Mouse (Mus musculus) megakaryocyte-erythroid progenitor cell, adult 5 weeks (primary cell): Measurements from ENCODE around the gene Sephs2. TPM values are rescaled to one million over a fixed set of nuclear protein-coding genes. Genes with fewer than 3 reads are reported as not detected.

Experiments used
- polyA plus RNA-seq: library from polyadenylated mRNA; stranded (reverse); fragments of >175 nt; gene quantifications from 2 replicates; pipeline ENCODE4 v1.2.3, GENCODE M21; 2012

Sephs2 gene
- 27.0 and 35.1 TPM in 2 replicates for polyA plus RNA-seq

GRCm38 (mm10) chr7:127273925-127274789 lies at the start of gene Sephs2:
Gene Sephs2 (minus strand): TSS chr7:127274055.

GRCm38 (mm10) chr7:127296098-127296497 lies 22.2 kb upstream of the Sephs2 start, which contains the start of gene Itgal:
Gene Itgal (plus strand): TSS chr7:127296260.

GRCm38 (mm10) chr7:127260309-127261111 lies 13.3 kb downstream of the Sephs2 start, which contains the start of gene Dctpp1:
Gene Dctpp1 (minus strand): TSS chr7:127260709.

GRCm38 (mm10) chr7:127243870-127244657 lies 29.8 kb downstream of the Sephs2 start, which contains the start of gene Zfp771:
Gene Zfp771 (plus strand): TSS chr7:127244274.

GRCm38 (mm10) chr7:127232622-127233367 lies 41.1 kb downstream of the Sephs2 start, which contains the start of the genes Zfp553 and Sept1:
Gene Zfp553 (plus strand): TSS chr7:127233061.
Gene Sept1 (minus strand): TSS chr7:127233130.

Other genes with a start within 250 kb of the Sephs2 start
- gene Maz, start 247.0 kb downstream of the Sephs2 start, polyA plus RNA-seq, result 845 and 941 TPM in 2 replicates
- gene Kif22, start 231.6 kb downstream of the Sephs2 start, polyA plus RNA-seq, result 29.9 and 30.8 TPM in 2 replicates
- 0.86 and 0.89 TPM in 2 replicates for gene Zg16, start 186.7 kb downstream of the Sephs2 start, polyA plus RNA-seq
- 106 and 120 TPM in 2 replicates for gene AI467606, start 182.7 kb downstream of the Sephs2 start, polyA plus RNA-seq
- gene Qprt, start 151.8 kb downstream of the Sephs2 start, polyA plus RNA-seq, result 1.9 and 3.5 TPM in 2 replicates
- 137 and 157 TPM in 2 replicates for gene Spn, start 136.2 kb downstream of the Sephs2 start, polyA plus RNA-seq
- 56.3 and 72.8 TPM in 2 replicates for gene Cd2bp2, start 78.0 kb downstream of the Sephs2 start, polyA plus RNA-seq
- gene Tbc1d10b, start 65.6 kb downstream of the Sephs2 start, polyA plus RNA-seq, result 65.6 and 68.1 TPM in 2 replicates
- gene Mylpf, start 65.2 kb downstream of the Sephs2 start, polyA plus RNA-seq, result 1.6 and 3.1 TPM in 2 replicates
- gene Zfp553, start 41.0 kb downstream of the Sephs2 start, polyA plus RNA-seq, result 21.1 and 24.7 TPM in 2 replicates
- gene Sept1, start 40.9 kb downstream of the Sephs2 start, polyA plus RNA-seq, result 148 and 225 TPM in 2 replicates
- 82.3 and 89.5 TPM in 2 replicates for gene Zfp771, start 29.8 kb downstream of the Sephs2 start, polyA plus RNA-seq
- gene Dctpp1, start 13.3 kb downstream of the Sephs2 start, polyA plus RNA-seq, result 154 and 169 TPM in 2 replicates
- 25.1 and 29.6 TPM in 2 replicates for gene Itgal, start 22.2 kb upstream of the Sephs2 start, polyA plus RNA-seq
- gene Zfp768, start 71.5 kb upstream of the Sephs2 start, polyA plus RNA-seq, result 29.2 and 33.9 TPM in 2 replicates
- gene Zfp747, start 102.0 kb upstream of the Sephs2 start, polyA plus RNA-seq, result 5.6 and 7.2 TPM in 2 replicates
- 0.43 and 0.74 TPM in 2 replicates for gene 9130019O22Rik, start 113.1 kb upstream of the Sephs2 start, polyA plus RNA-seq
- gene E430018J23Rik, start 119.6 kb upstream of the Sephs2 start, polyA plus RNA-seq, result 8.6 and 11.3 TPM in 2 replicates
- 1.5 and 1.8 TPM in 2 replicates for gene Zfp764, start 132.8 kb upstream of the Sephs2 start, polyA plus RNA-seq
- gene Zfp688, start 148.0 kb upstream of the Sephs2 start, polyA plus RNA-seq, result 11.3 and 11.9 TPM in 2 replicates
- 11.6 and 13.2 TPM in 2 replicates for gene Zfp689, start 175.1 kb upstream of the Sephs2 start, polyA plus RNA-seq
- gene Prr14, start 185.6 kb upstream of the Sephs2 start, polyA plus RNA-seq, result 92.8 and 98.3 TPM in 2 replicates
- gene Fbrs, start 205.1 kb upstream of the Sephs2 start, polyA plus RNA-seq, result 625 and 719 TPM in 2 replicates
- 35.3 and 51.2 TPM in 2 replicates for gene Srcap, start 237.9 kb upstream of the Sephs2 start, polyA plus RNA-seq
- gene Gm42715, start 245.5 kb upstream of the Sephs2 start, polyA plus RNA-seq, result 30.8 and 43.6 TPM in 2 replicates